Mouse (Mus musculus) lung, adult 2 months (tissue): ENCODE measurements around the gene Smyd3.

Experiments used
- CTCF ChIP-seq: fragments of 200-500 bp; IDR thresholded peaks from 2 replicates; pipeline ENCODE4 v1.5.1; 2011; ENCODE audit warnings: mild to moderate bottlenecking, low read length, control low read depth; ENCODE audit not compliant: insufficient read depth
- POLR2A ChIP-seq: fragments of 200-500 bp; IDR thresholded peaks from 2 replicates; pipeline ENCODE4 v1.6.1; 2011; ENCODE audit warnings: low read depth, mild to moderate bottlenecking, control low read depth, low read length, borderline replicate concordance; ENCODE audit errors: extremely low read depth

DNA sequence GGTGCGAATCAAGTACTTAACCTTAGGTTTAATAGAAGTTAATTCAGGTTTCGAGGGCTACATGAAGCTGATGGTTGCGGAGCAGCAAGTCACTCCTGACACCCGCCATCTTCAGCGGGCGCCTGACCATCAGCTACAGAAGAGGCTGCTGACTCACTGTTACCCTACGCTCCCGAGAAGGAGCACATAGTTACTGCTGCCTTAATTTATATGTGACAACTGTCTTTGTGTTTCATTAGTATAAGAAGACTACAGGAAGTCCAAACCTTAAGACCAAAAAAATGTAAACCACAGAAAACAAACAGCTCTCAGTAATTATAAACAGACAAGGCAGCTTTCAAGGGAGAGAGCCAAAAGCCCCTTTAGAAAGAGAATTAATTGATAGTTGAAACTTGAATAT lies 49.9 kb downstream of the Smyd3 start:
- TF ChIP-seq POLR2A, result no peak
- TF ChIP-seq CTCF, result no peak
